In the genomic region with DNA sequence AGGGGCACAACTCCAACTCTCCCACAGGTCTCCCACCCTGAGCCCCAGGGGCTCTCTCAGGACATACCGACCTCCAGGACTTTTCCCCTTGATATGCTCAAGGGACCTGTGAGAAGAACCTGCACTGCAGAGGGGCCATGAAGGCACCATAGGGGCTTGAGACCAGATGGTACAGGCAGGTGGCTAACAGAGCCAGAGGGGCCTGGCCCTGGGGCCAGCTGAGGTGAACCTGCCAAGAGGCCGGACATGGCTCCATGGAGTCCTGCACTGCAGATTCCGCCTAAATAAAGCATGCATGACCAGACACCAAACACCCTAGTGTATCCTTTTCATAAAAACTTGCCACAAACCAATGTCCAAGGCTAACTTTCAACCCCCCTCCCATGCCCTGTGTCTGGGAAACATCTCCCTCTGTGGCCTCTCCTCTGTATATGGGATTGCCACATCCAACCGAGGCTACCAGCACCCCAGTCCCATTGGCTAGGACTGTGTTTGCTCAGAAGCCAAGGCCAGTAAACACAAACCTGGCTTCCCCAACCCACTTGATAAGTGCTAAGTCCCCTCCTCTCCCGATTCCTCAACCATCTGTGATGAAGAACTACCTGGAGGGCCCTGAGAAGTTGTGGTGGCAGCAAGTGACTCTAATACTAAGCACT, we compare ENCODE assay signal across 27 mouse cellular contexts. TPM values are rescaled to one million over a fixed set of nuclear protein-coding genes. Genes with fewer than 3 reads are reported as not detected.
A peak's percentile ranks its signal among the peaks of the same experiment; 100 is the strongest.
DNase-seq lines count a peak whose midpoint lies in the region; ATAC-seq and TF ChIP-seq lines count a peak whose summit lies in the region.
"Had no signal": no experiment of that assay in that cellular context is flagged by ENCODE, and none has a peak within 500 bp of the region (broad histone marks: within the 10 kb centered on the region; RNA-seq: fewer than 3 reads in every experiment).

No protein-coding gene starts in this region.

- no peak for TF ChIP-seq EP300 in liver, embryonic 14.5 days (IDR thresholded peaks at IDR 0.05; ENCODE audit: low read depth)

- no peak overlapping the region for H3K9ac ChIP-seq in liver, embryonic 14.5 days (replicated peaks)
- H3K9ac ChIP-seq: hindbrain, embryonic 12.5 days; limb, embryonic 13.5 days; stomach, embryonic 15.5 days had no signal

- H3K27me3 ChIP-seq in liver, embryonic 14.5 days (ENCODE audit: control insufficient read depth, insufficient read depth, low read length), result no peaks in the 10 kb centered on the region
- H3K27me3 ChIP-seq: hindbrain, embryonic 12.5 days; limb, embryonic 13.5 days; stomach, embryonic 15.5 days had no signal

- no peak overlapping the region for H3K4me2 ChIP-seq in liver, embryonic 14.5 days (ENCODE audit: low read depth)
- H3K4me2 ChIP-seq: hindbrain, embryonic 12.5 days; limb, embryonic 13.5 days; stomach, embryonic 15.5 days had no signal

- no peak overlapping the region for H3K27ac ChIP-seq in liver, embryonic 14.5 days
- H3K27ac ChIP-seq: forebrain, embryonic 10.5 days; heart, adult 2 months; hindbrain, embryonic 12.5 days; limb, embryonic 13.5 days; macrophage; stomach, embryonic 15.5 days had no signal

- H3K36me3 ChIP-seq in liver, embryonic 14.5 days (replicated peaks; ENCODE audit: control insufficient read depth, insufficient read depth, low read depth), result no peaks in the 10 kb centered on the region
- H3K36me3 ChIP-seq: limb, embryonic 13.5 days; stomach, embryonic 15.5 days had no signal

- 70% methylated on average over 5 of the region's 5 CpGs for WGBS in liver, embryonic 14.5 days (ENCODE audit: insufficient replicate concordance)

- TF ChIP-seq CTCF in liver, embryonic 14.5 days (IDR thresholded peaks at IDR 0.05; ENCODE audit: low read depth), result no peak

- no peaks in the 10 kb centered on the region for H3K4me1 ChIP-seq in liver, embryonic 14.5 days (replicated peaks; ENCODE audit: control insufficient read depth in 2 of 2, insufficient read depth in 2 of 2, low read length in 1 of 2)
- H3K4me1 ChIP-seq: stomach, embryonic 15.5 days had no signal

- DNase-seq in cerebellum, postnatal 4 days (ENCODE audit: low spot score in 2 of 2), result no peak
- DNase-seq in cerebellum, adult 18-20 months, result peak; percentile 83 to 84
- DNase-seq in cerebellum, postnatal 14 days, result peak; percentile 77 to 90
- no peak for DNase-seq in liver, embryonic 14.5 days (ENCODE audit: low read depth in 3 of 3, low spot score in 3 of 3)
- DNase-seq in B cell, adult 2 months, result no peak
- DNase-seq in c-Kit-positive CD71-positive TER-119-positive erythroid progenitor cells, embryonic 14.5 days (ENCODE audit: low spot score), result no peak
- DNase-seq: adrenal gland, postnatal 25 days; gastrocnemius, postnatal 25 days; heart, adult 2 months; kidney, adult 11 months; right cerebral cortex, adult 18-20 months; right cerebral cortex, postnatal 4 days; thymus, postnatal 25 days had no signal

- no peak overlapping the region for H3K4me3 ChIP-seq in liver, embryonic 14.5 days (ENCODE audit: insufficient read depth in 1 of 2, low read depth in 2 of 2, low read length in 2 of 2)
- H3K4me3 ChIP-seq: forebrain, embryonic 10.5 days; heart, adult 2 months; hindbrain, embryonic 12.5 days; limb, embryonic 13.5 days; stomach, embryonic 15.5 days had no signal

- ATAC-seq in cerebellum, adult (ENCODE audit: insufficient number of reproducible peaks, low FRiP score, low TSS enrichment), result peak; percentile 80
- ATAC-seq in liver, embryonic 14.5 days (ENCODE audit: insufficient read depth), result peak; percentile 57; the same call in 1 of the 2 replicates
- ATAC-seq in frontal cortex, adult (ENCODE audit: low TSS enrichment), result no peak
- ATAC-seq: forebrain, embryonic 16.5 days had no signal

- no peaks in the 10 kb centered on the region for H3K9me3 ChIP-seq in liver, embryonic 14.5 days (ENCODE audit: control insufficient read depth, low read length)
- H3K9me3 ChIP-seq: forebrain, embryonic 10.5 days; hindbrain, embryonic 12.5 days; limb, embryonic 13.5 days; stomach, embryonic 15.5 days had no signal

RNA-seq across cellular contexts. Expression of gene Lrcol1, which starts 50.6 kb away (rescaled TPM):
- polyA plus RNA-seq in liver, embryonic 14.5 days (2012; rRNA removed), result not detected in 2 replicates
- polyA plus RNA-seq in liver, embryonic 14.5 days (2014; fragmentation: Nextera tagmentation; extraction: Ambion mirVana), result not detected in 2 replicates
- polyA plus RNA-seq: cortical plate, adult 2 months; embryonic facial prominence, embryonic 11.5 days; forebrain, embryonic 10.5 days; forebrain, embryonic 16.5 days; heart, adult 2 months; heart, embryonic 14.5 days; hindbrain, embryonic 12.5 days; kidney, embryonic 16.5 days; limb, embryonic 13.5 days; macrophage; midbrain, postnatal 0 days; neural tube, embryonic 14.5 days; stomach, embryonic 15.5 days had no signal

RNA-seq across cellular contexts. Expression of gene P2rx2, which starts 52.1 kb away (rescaled TPM):
- 0.03 and 0.06 TPM in 2 replicates for polyA plus RNA-seq in liver, embryonic 14.5 days (2012; rRNA removed)
- polyA plus RNA-seq in liver, embryonic 14.5 days (2014; fragmentation: Nextera tagmentation; extraction: Ambion mirVana), result not detected in 2 replicates
- polyA plus RNA-seq: heart, embryonic 14.5 days; macrophage had no signal

RNA-seq across cellular contexts. Expression of gene Fbrsl1, which starts 53.2 kb away (rescaled TPM):
- polyA plus RNA-seq in liver, embryonic 14.5 days (2012; rRNA removed), result 9.5 and 10.4 TPM in 2 replicates
- polyA plus RNA-seq in liver, embryonic 14.5 days (2014; fragmentation: Nextera tagmentation; extraction: Ambion mirVana), result 4.3 and 4.6 TPM in 2 replicates

Comparison
In these comparisons a context has a peak if more than half of its experiments do, and no peak if none do; other contexts are left out.
1. DNase-seq: peak in cerebellum, adult 18-20 months (2 of 2) and cerebellum, postnatal 14 days (2 of 2); none in cerebellum, postnatal 4 days (0 of 2), liver, embryonic 14.5 days (0 of 3), B cell, adult 2 months (0 of 2) and c-Kit-positive CD71-positive TER-119-positive erythroid progenitor cells, embryonic 14.5 days (single experiment).